Mouse (Mus musculus) midbrain, embryonic 10.5 days (tissue): ENCODE measurements around the gene Cox7b. TPM values are rescaled to one million over a fixed set of nuclear protein-coding genes. Genes with fewer than 3 reads are reported as not detected.

ENCODE experiments used
- DNase-seq: peaks from one replicate; pipeline ENCODE4 v3.0.0-alpha.2; 2017; ENCODE audit warnings: low spot score
- H3K27ac ChIP-seq: fragments of 300-500 bp; sonication (generic); replicated peaks from 2 replicates; pipeline ENCODE4 v1.5.1; 2016; ENCODE audit warnings: mild to moderate bottlenecking
- H3K27me3 ChIP-seq: fragments of 300-500 bp; sonication (generic); 2 replicates; pipeline ENCODE4 v1.6.1; 2016; ENCODE audit warnings: low read depth, mild to moderate bottlenecking; ENCODE audit not compliant: poor library complexity, severe bottlenecking
- H3K36me3 ChIP-seq: fragments of 300-500 bp; sonication (generic); 2 replicates; pipeline ENCODE4 v1.6.1; 2016; ENCODE audit warnings: mild to moderate bottlenecking, moderate library complexity
- H3K4me1 ChIP-seq: fragments of 300-500 bp; sonication (generic); 2 replicates; pipeline ENCODE4 v1.6.1; 2016
- H3K4me3 ChIP-seq: fragments of 300-500 bp; sonication (generic); 2 replicates; pipeline ENCODE4 v1.5.1; 2016; ENCODE audit warnings: mild to moderate bottlenecking, moderate library complexity
- H3K9me3 ChIP-seq: fragments of 300-500 bp; sonication (generic); replicated peaks from 2 replicates; pipeline ENCODE4 v1.6.1; 2016; ENCODE audit warnings: mild to moderate bottlenecking
- WGBS: fragments of 180-500 bp; shearing (Covaris S2); methylation state at CpG from one replicate; pipeline ENCODE4 v1.1.7; 2016; 5-methylcytosine and 5-hydroxymethylcytosine counted together
- polyA plus RNA-seq: library from polyadenylated mRNA; unstranded; fragments of >200 nt; fragmentation: Nextera tagmentation; extraction: Ambion mirVana; gene quantifications from 2 replicates; pipeline ENCODE4 v1.2.1, GENCODE M21; 2016

The Cox7b gene
- polyA plus RNA-seq, 1 experiment from 2014 or later = 288 TPM

- no peak overlapping the region for H3K4me3 ChIP-seq
- WGBS = 85% methylated on average over 5 of the region's 5 CpGs
Observed at GRCm38 (mm10) chrX:106030176-106030575, 14.7 kb downstream of the Cox7b start.

DNA sequence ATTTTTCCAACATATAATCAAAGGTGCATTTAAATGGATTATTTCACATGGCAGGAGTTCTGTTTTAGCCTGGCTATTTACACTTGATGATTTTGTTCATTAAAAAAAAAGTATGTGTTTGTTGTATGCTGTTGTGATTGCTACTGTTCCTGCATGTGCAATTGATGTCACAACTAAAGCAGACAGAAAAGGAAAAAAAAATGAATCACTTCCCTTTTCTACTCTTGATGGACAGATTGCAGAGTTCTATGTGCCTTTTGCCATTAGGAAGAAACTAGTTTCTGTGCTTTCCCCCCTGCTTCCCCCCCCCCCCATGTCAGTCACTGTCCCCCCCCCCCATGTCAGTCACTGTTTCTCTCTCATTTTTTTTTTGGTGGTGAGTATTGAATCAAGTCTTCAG, 15.6 kb downstream of the Cox7b start:
- Histone ChIP-seq H3K4me1 (peaks cover 3% of the 10 kb centered on the region; the same call in 1 of the 2 replicates), H3K4me3 (no peak overlapping the region), H3K9me3 (no peaks in the 10 kb centered on the region), H3K27ac (no peak overlapping the region), H3K36me3 (no peaks in the 10 kb centered on the region), H3K27me3 (peaks cover 23% of the 10 kb centered on the region)
- DNase-seq = no peak

More at GRCm38 (mm10) chrX:106030176-106030575, 14.7 kb downstream of the Cox7b start:
- Histone ChIP-seq H3K27me3 (peaks cover 27% of the 10 kb centered on the region), H3K9me3 (no peaks in the 10 kb centered on the region), H3K4me1 (peaks cover 3% of the 10 kb centered on the region; the same call in 1 of the 2 replicates), H3K36me3 (no peaks in the 10 kb centered on the region), H3K27ac (no peak overlapping the region)
- no peak for DNase-seq

DNA sequence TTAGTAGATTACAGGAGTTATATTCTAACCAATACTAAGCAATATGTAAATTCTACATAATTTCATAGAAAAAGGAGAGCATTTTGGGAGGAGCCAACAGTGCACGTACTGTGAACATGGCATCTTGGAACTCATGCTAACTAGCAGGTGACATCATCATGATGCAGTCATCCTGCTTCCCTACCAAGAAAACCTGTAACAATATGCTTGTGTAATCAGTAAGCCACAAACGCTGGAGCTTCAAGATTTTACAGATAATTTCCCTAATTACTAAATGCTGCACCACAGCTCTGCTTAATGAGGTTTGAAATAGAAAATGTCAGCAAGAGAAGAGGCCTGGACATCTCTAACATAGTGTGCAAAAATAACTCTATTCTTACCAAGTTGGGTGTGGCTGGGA, 20.2 kb downstream of the Cox7b start:
- H3K9me3 ChIP-seq = no peaks in the 10 kb centered on the region
- H3K27ac ChIP-seq = no peak overlapping the region
- H3K27me3 ChIP-seq = peaks cover 51% of the 10 kb centered on the region
- 93% methylated on average over 2 of the region's 2 CpGs for WGBS
- no peak overlapping the region for H3K4me3 ChIP-seq
- H3K36me3 ChIP-seq = no peaks in the 10 kb centered on the region
- no peak for DNase-seq
- H3K4me1 ChIP-seq = no peaks in the 10 kb centered on the region

DNA sequence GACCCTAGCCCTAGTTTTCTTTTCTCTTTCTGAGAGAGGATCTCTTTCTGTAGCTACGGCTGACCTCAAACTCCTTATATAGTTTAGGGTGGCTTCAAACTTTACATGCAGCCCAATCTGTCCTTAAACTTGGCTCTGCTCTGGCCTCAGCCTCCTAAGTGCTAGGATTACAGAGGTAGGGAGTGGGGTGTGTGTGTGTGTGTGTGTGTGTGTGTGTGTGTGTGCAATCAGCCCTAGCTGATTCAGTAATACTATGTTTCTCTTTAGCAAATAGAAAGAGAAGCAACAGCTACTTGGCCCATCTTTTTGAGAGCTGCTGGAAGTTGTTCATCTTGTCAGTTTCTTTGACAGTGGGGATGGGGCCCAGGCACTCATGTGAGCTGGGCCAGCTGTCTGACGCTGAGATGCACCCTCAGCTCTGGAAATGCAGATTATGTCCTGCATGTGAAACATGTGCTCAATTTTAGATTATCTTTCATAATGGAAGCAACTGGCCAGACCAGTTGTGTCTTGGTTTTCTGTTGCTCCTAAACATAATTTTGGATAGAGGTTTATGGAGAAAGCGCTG, 21.8 kb downstream of the Cox7b start:
- no peak for DNase-seq
- Histone ChIP-seq H3K27ac (no peak overlapping the region), H3K27me3 (peaks cover 61% of the 10 kb centered on the region), H3K36me3 (no peaks in the 10 kb centered on the region), H3K4me1 (no peaks in the 10 kb centered on the region), H3K4me3 (no peak overlapping the region), H3K9me3 (no peaks in the 10 kb centered on the region)
- 90% methylated on average over 3 of the region's 3 CpGs for WGBS

GRCm38 (mm10) chrX:106043863-106044617, 28.5 kb downstream of the Cox7b start:
- WGBS = 73% methylated on average over 8 of the region's 8 CpGs
- Histone ChIP-seq H3K36me3 (no peaks in the 10 kb centered on the region), H3K4me3 (no peak overlapping the region), H3K27ac (no peak overlapping the region), H3K9me3 (no peaks in the 10 kb centered on the region), H3K27me3 (peaks cover 74% of the 10 kb centered on the region), H3K4me1 (peaks cover 6% of the 10 kb centered on the region; the same call in 1 of the 2 replicates)
- DNase-seq = no peak

DNA sequence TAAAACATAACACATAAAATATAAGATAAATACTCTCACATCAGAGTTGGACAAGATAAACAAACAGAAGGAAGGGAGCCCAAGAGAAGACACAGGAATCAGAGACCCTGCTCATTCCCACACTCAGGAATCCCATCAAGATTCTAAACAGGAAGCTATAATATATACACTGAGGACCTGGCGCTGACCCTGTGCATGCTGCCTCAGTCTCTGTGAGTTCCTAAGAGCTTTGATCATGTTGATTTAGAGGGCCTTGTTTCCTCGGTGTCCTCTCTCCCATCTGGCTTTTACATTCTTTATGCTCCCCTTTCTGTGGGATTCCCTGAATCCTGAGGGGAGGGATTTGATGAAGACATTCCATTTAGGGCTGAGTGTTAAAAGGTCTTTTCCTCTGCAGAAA, 30.0 kb downstream of the Cox7b start:
- DNase-seq = peak; percentile 13
- no peak overlapping the region for H3K4me3 ChIP-seq
- H3K27me3 ChIP-seq = peaks cover 66% of the 10 kb centered on the region
- 51% methylated on average over 2 of the region's 2 CpGs for WGBS
- no peaks in the 10 kb centered on the region for H3K36me3 ChIP-seq
- no peaks in the 10 kb centered on the region for H3K9me3 ChIP-seq
- H3K27ac ChIP-seq = no peak overlapping the region
- H3K4me1 ChIP-seq = peaks cover 6% of the 10 kb centered on the region; the same call in 1 of the 2 replicates

GRCm38 (mm10) chrX:106045928-106046327, 30.4 kb downstream of the Cox7b start:
- peaks cover 6% of the 10 kb centered on the region; the same call in 1 of the 2 replicates for H3K4me1 ChIP-seq
- peaks cover 61% of the 10 kb centered on the region for H3K27me3 ChIP-seq
- DNase-seq = no peak
- no peaks in the 10 kb centered on the region for H3K9me3 ChIP-seq
- 75% methylated on average over 9 of the region's 9 CpGs for WGBS
- H3K27ac ChIP-seq = no peak overlapping the region
- no peak overlapping the region for H3K4me3 ChIP-seq
- H3K36me3 ChIP-seq = no peaks in the 10 kb centered on the region

DNA sequence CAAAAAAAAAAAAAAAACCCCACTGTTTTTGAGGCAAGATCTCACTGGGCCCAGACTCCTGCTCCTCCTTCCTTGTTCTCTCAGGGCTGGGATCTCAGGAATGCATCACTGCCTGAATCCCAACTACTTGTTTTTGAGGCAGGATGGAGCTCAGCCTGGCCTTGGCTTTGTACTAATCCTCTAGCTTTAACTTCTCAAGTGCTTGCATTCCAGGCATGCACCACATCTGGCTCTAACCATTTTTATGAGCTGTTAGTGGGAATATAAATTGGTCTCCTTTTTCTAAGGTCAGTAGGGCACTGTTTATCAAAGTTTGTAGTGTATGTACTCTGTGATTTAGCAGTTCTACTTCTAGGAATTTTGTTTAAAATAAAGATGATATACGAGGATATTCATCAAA, 32.7 kb downstream of the Cox7b start:
- Histone ChIP-seq H3K27ac (no peak overlapping the region), H3K36me3 (no peaks in the 10 kb centered on the region), H3K27me3 (peaks cover 61% of the 10 kb centered on the region), H3K9me3 (no peaks in the 10 kb centered on the region), H3K4me3 (no peak overlapping the region), H3K4me1 (peaks cover 6% of the 10 kb centered on the region; the same call in 1 of the 2 replicates)
- no peak for DNase-seq
- 75% methylated on average over 1 of the region's 1 CpGs for WGBS

Other genes with a start within 250 kb of the Cox7b start
- gene Atrx, start 86.3 kb upstream of the Cox7b start, polyA plus RNA-seq = 168 and 179 TPM in 2 replicates
- 43.9 and 47.3 TPM in 2 replicates for gene Magt1, start 3.8 kb upstream of the Cox7b start, polyA plus RNA-seq
- 19.7 and 22.6 TPM in 2 replicates for gene Atp7a, start 11.6 kb downstream of the Cox7b start, polyA plus RNA-seq
- 0.17 and 0.24 TPM in 2 replicates for gene Tlr13, start 127.5 kb downstream of the Cox7b start, polyA plus RNA-seq
- gene Pgk1, start 171.4 kb downstream of the Cox7b start, polyA plus RNA-seq = 480 and 609 TPM in 2 replicates
- gene Taf9b, start 205.5 kb downstream of the Cox7b start, polyA plus RNA-seq = 11.3 and 13.3 TPM in 2 replicates
- not detected in 2 replicates for gene Fnd3c2, start 239.7 kb downstream of the Cox7b start, polyA plus RNA-seq